Mouse (Mus musculus) CH12.LX (cell line): ENCODE data around the gene Rcvrn. TPM values are rescaled to one million over a fixed set of nuclear protein-coding genes. Genes with fewer than 3 reads are reported as not detected.

Experiments used
- polyA plus RNA-seq: library from polyadenylated mRNA; unstranded; fragments of >175 nt; gene quantifications from 2 replicates; pipeline ENCODE4 v1.2.1, GENCODE M21; 2012; ENCODE audit warnings: low read depth; ENCODE audit not compliant: insufficient read length
- total RNA-seq, 2 experiments: library from RNA; depleted of rRNA; stranded (reverse); fragments of 300-350 nt in 1 of 2; fragments of >200 nt in 1 of 2; gene quantifications; 2 replicates each; pipeline ENCODE4 v1.2.3; 2012 to 2014

Rcvrn gene
- total and polyA plus RNA-seq, 3 experiments, result not detected

Other genes with a start within 250 kb of the Rcvrn start
- gene Gas7, start 239.9 kb upstream of the Rcvrn start, total RNA-seq (2012; rRNA removed), result 7.0 and 7.4 TPM in 2 replicates
- gene Gas7, start 239.9 kb upstream of the Rcvrn start, total RNA-seq (2014; rRNA removed), result 5.9 and 7.0 TPM in 2 replicates
- gene Gas7, start 239.9 kb upstream of the Rcvrn start, polyA plus RNA-seq, result 20.8 and 21.7 TPM in 2 replicates
- 0.04 TPM in 2 replicates for gene Glp2r, start 75.8 kb downstream of the Rcvrn start, total RNA-seq (2012; rRNA removed)
- gene Glp2r, start 75.8 kb downstream of the Rcvrn start, total RNA-seq (2014; rRNA removed), result 0.04 and 0.09 TPM in 2 replicates
- 0.07 TPM in 1 of 2 replicates, not detected in the other for gene Glp2r, start 75.8 kb downstream of the Rcvrn start, polyA plus RNA-seq
- gene Gsg1l2, start 79.3 kb downstream of the Rcvrn start, total RNA-seq (2012; rRNA removed), result not detected in 2 replicates
- not detected in 2 replicates for gene Gsg1l2, start 79.3 kb downstream of the Rcvrn start, total RNA-seq (2014; rRNA removed)
- not detected in 2 replicates for gene Gsg1l2, start 79.3 kb downstream of the Rcvrn start, polyA plus RNA-seq
- gene Dhrs7c, start 102.9 kb downstream of the Rcvrn start, total RNA-seq (2012; rRNA removed), result not detected in 2 replicates
- not detected in 2 replicates for gene Dhrs7c, start 102.9 kb downstream of the Rcvrn start, total RNA-seq (2014; rRNA removed)
- gene Dhrs7c, start 102.9 kb downstream of the Rcvrn start, polyA plus RNA-seq, result not detected in 2 replicates
- not detected in 2 replicates for gene Usp43, start 226.8 kb downstream of the Rcvrn start, total RNA-seq (2012; rRNA removed)
- not detected in 2 replicates for gene Usp43, start 226.8 kb downstream of the Rcvrn start, total RNA-seq (2014; rRNA removed)
- gene Usp43, start 226.8 kb downstream of the Rcvrn start, polyA plus RNA-seq, result not detected in 2 replicates